Mouse (Mus musculus) ovary, postnatal 14 days (tissue): ENCODE measurements at regions not wholly inside any gene's neighbourhood (a gene's known extent, or its start where the extent isn't known, plus 50 kb on each side); places are given as distances from the start of the nearest gene placed in this dataset.

ENCODE experiments used
- DNase-seq: peaks from one replicate; pipeline ENCODE4 v3.0.0; 2022; ENCODE audit warnings: low spot score

DNA sequence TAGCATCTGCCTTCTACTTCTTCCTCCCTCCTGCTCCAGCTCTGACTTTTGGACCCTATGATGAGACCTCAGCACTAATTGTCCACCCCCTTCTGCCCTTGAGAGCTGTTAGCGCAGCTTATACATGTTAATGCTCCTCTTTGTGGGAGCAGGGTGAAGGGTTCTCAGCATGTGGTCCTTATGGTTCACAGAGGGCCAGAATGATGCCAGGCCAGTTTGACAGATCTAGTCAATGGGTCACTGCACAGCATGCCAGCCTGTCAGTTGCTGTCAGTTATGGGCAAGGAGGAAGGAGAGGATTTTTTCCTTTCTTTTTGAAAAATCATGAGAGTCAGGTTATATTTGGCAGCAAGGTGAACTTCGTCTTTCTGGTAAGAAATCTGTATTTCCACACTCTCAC, 68.4 kb downstream of the 4931417E11Rik start:
- no peak for DNase-seq

DNA sequence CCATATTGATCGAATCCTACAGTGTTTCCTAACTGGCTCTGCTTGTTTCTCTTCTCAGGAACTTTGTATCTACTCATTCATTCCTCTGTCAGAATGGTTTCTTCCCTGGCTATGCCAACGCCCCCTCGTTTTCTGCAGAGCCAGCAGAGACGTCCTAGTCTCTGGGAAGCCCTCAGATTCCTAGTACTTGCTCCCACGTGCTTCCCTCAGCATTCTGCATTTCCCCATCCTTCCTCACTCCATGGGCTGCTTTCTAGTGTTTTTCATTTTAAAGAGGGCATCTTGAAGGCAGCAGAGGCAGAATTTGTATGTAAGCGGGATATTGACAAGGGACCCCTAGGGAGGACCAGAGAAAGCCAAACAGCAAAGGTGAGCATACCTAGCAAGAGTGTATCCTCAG, 80.2 kb downstream of the 4931417E11Rik start:
- DNase-seq: no peak

DNA sequence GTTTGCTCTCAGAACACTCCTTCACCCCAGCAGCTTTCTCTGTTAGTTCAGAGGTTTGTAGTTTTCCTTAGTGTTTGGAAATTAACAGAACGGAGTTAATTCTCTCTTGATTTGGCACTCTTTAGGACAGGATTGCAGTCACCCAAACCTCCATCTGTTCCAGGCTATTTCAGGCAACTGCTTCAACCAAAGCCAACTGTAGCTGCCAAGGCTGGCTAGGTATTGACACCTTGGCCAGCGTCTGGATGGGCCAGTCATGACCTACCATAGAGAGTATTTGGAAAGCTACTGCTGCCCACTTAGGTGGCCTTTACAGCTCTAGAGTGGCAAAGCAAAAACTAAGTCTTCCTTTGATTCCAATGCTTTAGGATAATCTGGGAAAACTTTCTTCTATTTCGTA, 83.2 kb downstream of the 4931417E11Rik start:
- no peak for DNase-seq

DNA sequence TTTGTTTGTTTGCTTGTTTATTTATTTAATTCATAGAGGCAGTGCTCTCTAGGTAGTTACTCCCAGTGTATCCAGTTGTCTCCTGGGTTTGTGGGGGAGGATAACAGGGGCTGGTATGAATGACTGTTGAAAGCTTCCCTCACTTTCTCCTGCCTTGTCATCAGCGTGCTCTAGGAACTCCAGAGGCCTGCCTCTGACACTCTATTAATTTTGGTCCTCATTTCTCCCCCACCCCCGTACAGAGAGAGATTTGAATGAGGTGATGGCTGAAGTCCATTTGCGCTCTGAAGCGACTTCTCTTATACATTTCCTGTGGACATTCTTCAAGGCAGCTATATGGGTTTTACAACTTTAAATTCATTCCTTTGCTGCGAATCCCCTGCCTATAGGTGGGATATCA, 89.6 kb downstream of the 4931417E11Rik start:
- no peak for DNase-seq

GRCm38 (mm10) chr6:73377884-73378283, 91.6 kb downstream of the 4931417E11Rik start:
- DNase-seq: no peak

DNA sequence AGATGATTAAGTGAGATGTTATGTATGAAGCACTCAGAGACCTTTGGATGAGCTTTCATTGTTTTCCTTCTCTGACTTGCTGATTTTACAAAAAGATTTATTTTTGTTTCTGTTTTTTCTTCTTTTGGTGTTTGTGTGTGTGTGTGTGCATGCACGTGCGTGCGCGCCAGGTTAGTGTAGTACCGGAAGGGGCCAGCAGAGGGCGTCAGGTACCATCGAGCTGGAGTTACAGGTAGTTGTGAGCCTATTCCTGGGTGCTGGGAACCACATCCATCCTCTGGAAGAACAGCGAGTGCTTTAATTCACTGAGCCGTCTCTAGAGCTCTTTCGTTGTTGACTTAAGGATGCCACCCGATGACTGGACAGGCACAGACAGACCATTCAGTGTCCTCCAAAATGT, 93.2 kb downstream of the 4931417E11Rik start:
- DNase-seq: no peak

DNA sequence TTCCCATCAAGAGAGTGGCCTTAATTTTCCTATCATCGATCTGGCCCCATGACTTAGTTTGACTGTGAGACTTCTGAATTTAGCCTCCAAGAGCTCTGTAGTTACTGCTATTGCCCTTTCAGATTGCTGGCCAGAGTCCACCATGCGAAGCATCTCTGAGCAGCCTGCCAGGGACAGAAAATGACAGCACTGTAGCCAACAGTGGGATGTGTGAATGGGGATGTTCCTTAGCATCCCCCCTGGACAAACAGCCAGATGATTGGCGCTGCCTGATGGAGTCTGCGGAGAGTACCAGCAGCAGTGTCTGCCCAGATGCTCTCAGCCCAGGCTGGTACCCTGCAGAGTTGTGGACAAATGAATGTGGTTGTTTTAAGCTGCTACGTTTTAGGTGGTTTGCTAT, 96.6 kb downstream of the 4931417E11Rik start:
- no peak for DNase-seq

- DNase-seq: no peak
Observed at GRCm38 (mm10) chr6:73371866-73372265, 97.6 kb downstream of the 4931417E11Rik start.

- no peak for DNase-seq
Observed at GRCm38 (mm10) chr6:73370901-73371300, 98.6 kb downstream of the 4931417E11Rik start.

- DNase-seq: no peak
Observed at GRCm38 (mm10) chr6:73368836-73369141, 100.7 kb downstream of the 4931417E11Rik start.

GRCm38 (mm10) chr6:73368047-73368835, 101.2 kb downstream of the 4931417E11Rik start:
- DNase-seq: no peak

- peak; percentile 71 for DNase-seq
Observed at GRCm38 (mm10) chr6:73367616-73368015, 101.9 kb downstream of the 4931417E11Rik start.

DNA sequence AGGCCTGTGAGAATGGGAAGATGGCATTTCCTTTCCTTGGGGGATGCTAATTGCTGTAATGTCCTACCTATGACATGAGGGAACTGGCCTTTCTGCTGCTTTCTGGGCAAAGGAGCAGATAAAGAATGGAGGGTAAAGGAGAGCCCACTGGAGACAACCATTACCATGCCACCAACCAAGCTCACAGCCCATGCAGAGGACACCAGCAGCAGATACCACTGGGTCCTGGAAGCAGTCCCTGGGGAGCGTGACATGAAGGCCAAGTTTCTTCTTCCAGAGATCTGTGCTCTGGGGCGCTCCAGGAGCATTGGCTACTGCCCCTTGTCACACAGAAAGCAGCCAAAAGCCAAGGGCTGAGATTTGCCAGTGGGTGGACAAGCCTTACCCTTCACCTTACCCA, 102.8 kb downstream of the 4931417E11Rik start:
- no peak for DNase-seq

- DNase-seq: no peak
Observed at GRCm38 (mm10) chr6:73365306-73365705, 104.2 kb downstream of the 4931417E11Rik start.

DNA sequence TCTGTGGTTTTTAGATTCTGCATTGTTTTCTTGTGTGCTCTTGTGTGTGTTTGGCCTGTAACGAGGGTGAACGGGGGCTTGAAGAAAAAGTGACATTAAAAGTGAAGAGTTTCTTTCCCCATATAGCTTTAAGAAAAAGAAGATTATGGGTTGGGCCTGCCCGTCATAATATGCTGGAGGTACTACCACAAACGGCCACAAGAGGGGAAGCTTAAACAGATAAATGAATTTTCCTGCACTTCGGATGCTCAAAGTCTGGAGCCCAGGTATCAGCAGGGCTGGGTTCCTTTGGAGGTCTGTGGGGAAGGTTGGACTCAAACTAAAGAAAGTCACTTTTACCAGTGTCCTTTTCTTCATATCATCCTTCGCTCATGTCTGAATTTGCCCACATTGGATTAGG, 86.8 kb downstream of the Suclg1 start:
- DNase-seq: no peak

DNA sequence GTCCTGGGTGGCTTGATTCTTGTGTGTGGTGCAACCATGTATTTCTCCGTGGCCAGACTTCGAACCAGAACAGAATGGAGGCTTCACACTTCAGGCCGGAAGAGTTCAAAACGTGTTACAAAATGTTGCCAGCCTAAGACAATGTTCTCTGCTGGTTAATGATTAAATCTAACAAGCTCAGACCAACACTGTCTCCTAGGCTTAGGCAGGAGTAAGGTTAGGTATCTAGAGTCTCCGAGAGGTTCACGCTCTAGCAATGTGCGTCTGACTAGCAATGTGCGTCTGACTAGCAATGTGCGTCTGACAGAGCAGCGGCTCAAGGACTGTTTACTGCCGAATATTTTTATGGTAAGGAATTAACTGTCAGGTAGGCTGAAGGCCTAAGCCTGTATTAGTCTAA, 81.5 kb downstream of the Suclg1 start:
- no peak for DNase-seq
